Mouse (Mus musculus) bone marrow, adult 2 months (tissue): ENCODE results near the gene Gid4. TPM values are rescaled to one million over a fixed set of nuclear protein-coding genes. Genes with fewer than 3 reads are reported as not detected.
A peak's percentile ranks its signal among the peaks of the same experiment; 100 is the strongest.

Experiments used
- H3K27ac ChIP-seq: fragments of 200-500 bp; 2 replicates; pipeline ENCODE4 v1.5.1; 2012; ENCODE audit warnings: low read depth, mild to moderate bottlenecking, control low read depth, inconsistent platforms, low read length; ENCODE audit not compliant: control insufficient read depth, poor library complexity, insufficient read depth
- H3K4me1 ChIP-seq: fragments of 200-500 bp; 2 replicates; pipeline ENCODE4 v1.6.1; 2011; ENCODE audit warnings: low read length; ENCODE audit not compliant: control insufficient read depth, insufficient read depth
- H3K4me3 ChIP-seq: fragments of 200-500 bp; replicated peaks from 2 replicates; pipeline ENCODE3; 2011; ENCODE audit warnings: mild to moderate bottlenecking, low read depth, low read length, control low read depth; ENCODE audit not compliant: control insufficient read depth
- CTCF ChIP-seq: fragments of 200-500 bp; IDR thresholded peaks from 2 replicates; pipeline ENCODE4 v1.5.1; 2011; ENCODE audit warnings: low read length, control low read depth; ENCODE audit not compliant: control insufficient read depth, insufficient read depth
- POLR2A ChIP-seq: fragments of 200-500 bp; IDR thresholded peaks from 2 replicates; pipeline ENCODE4 v1.6.1; 2011; ENCODE audit warnings: low read depth, mild to moderate bottlenecking, control low read depth, low read length, borderline replicate concordance; ENCODE audit not compliant: control insufficient read depth
- WGBS: fragments of 180-500 bp; shearing (Covaris S2); methylation state at CpG from one replicate; pipeline ENCODE4 v1.1.7; 2018; 5-methylcytosine and 5-hydroxymethylcytosine counted together
- polyA plus RNA-seq: library from polyadenylated mRNA; stranded (reverse); fragments of >200 nt; gene quantifications from 2 replicates; pipeline ENCODE4 v1.2.4, GENCODE M21; 2011; ENCODE audit warnings: low replicate concordance; ENCODE audit not compliant: missing spikeins, insufficient read depth, insufficient read length

The Gid4 gene
- polyA plus RNA-seq, 1 experiment: 7.2 TPM

GRCm38 (mm10) chr11:60385946-60386345, 31.0 kb upstream of the Gid4 start:
- H3K4me3 ChIP-seq: no peak overlapping the region
- TF ChIP-seq POLR2A: no peak
- no peak for TF ChIP-seq CTCF
- 75% methylated on average over 5 of the region's 5 CpGs for WGBS
- no peaks in the 10 kb centered on the region for H3K4me1 ChIP-seq
- no peak overlapping the region for H3K27ac ChIP-seq

GRCm38 (mm10) chr11:60387944-60388343, 29.0 kb upstream of the Gid4 start:
- no peaks in the 10 kb centered on the region for H3K4me1 ChIP-seq
- no peak overlapping the region for H3K27ac ChIP-seq
- 80% methylated on average over 2 of the region's 2 CpGs for WGBS
- H3K4me3 ChIP-seq: no peak overlapping the region
- TF ChIP-seq POLR2A (no peak), CTCF (no peak)

- 77% methylated on average over 6 of the region's 6 CpGs for WGBS
- no peak for TF ChIP-seq CTCF
- no peak for TF ChIP-seq POLR2A
- H3K4me1 ChIP-seq: no peaks in the 10 kb centered on the region
- no peak overlapping the region for H3K27ac ChIP-seq
- H3K4me3 ChIP-seq: no peak overlapping the region
Observed at GRCm38 (mm10) chr11:60391346-60391745, 25.6 kb upstream of the Gid4 start.

- TF ChIP-seq POLR2A (no peak), CTCF (no peak)
- Histone ChIP-seq H3K27ac (no peak overlapping the region), H3K4me3 (no peak overlapping the region), H3K4me1 (no peaks in the 10 kb centered on the region)
- WGBS: 80% methylated on average over 6 of the region's 6 CpGs
Observed at GRCm38 (mm10) chr11:60396546-60396945, 20.4 kb upstream of the Gid4 start.

- Histone ChIP-seq H3K4me1 (no peaks in the 10 kb centered on the region), H3K27ac (no peak overlapping the region), H3K4me3 (no peak overlapping the region)
- 80% methylated on average over 2 of the region's 2 CpGs for WGBS
- TF ChIP-seq POLR2A: no peak
- no peak for TF ChIP-seq CTCF
Observed at GRCm38 (mm10) chr11:60397172-60397571, 19.8 kb upstream of the Gid4 start.

- no peak overlapping the region for H3K4me3 ChIP-seq
- 96% methylated on average over 1 of the region's 1 CpGs for WGBS
- H3K27ac ChIP-seq: no peak overlapping the region
- TF ChIP-seq CTCF: no peak
- no peak for TF ChIP-seq POLR2A
- no peaks in the 10 kb centered on the region for H3K4me1 ChIP-seq
Observed at GRCm38 (mm10) chr11:60406606-60407005, 10.3 kb upstream of the Gid4 start.

GRCm38 (mm10) chr11:60412173-60412572, 4.8 kb upstream of the Gid4 start:
- no peak overlapping the region for H3K4me3 ChIP-seq
- TF ChIP-seq POLR2A: no peak
- TF ChIP-seq CTCF: no peak
- peaks cover 1% of the 10 kb centered on the region; the same call in 1 of the 2 replicates for H3K4me1 ChIP-seq
- 2% methylated on average over 3 of the region's 3 CpGs for whole genome bisulfite sequencing
- no peak overlapping the region for H3K27ac ChIP-seq

- TF ChIP-seq POLR2A: no peak
- TF ChIP-seq CTCF: no peak
- Histone ChIP-seq H3K27ac (no peak overlapping the region), H3K4me1 (peaks cover 1% of the 10 kb centered on the region; the same call in 1 of the 2 replicates), H3K4me3 (no peak overlapping the region)
- WGBS: 67% methylated on average over 2 of the region's 2 CpGs
Observed at GRCm38 (mm10) chr11:60412921-60413320, 4.0 kb upstream of the Gid4 start.

- H3K27ac ChIP-seq: peak overlapping the region; percentile 48
- H3K4me3 ChIP-seq: peak overlapping the region; percentile 96
- TF ChIP-seq CTCF (no peak), POLR2A (no peak)
- WGBS: under 1% methylated on average over 21 of the region's 21 CpGs
- peaks cover 5% of the 10 kb centered on the region for H3K4me1 ChIP-seq
Observed at GRCm38 (mm10) chr11:60416590-60416962, 369 bp upstream of the Gid4 start.
